10 mouse cellular contexts compared by ENCODE assay signal in genomic region chr16:27138987-27139386, GRCm38 (mm10).
DNase-seq lines count a peak whose midpoint lies in the region; ATAC-seq and TF ChIP-seq lines count a peak whose summit lies in the region.
"Had no signal": no experiment of that assay in that cellular context is flagged by ENCODE, and none has a peak within 500 bp of the region (broad histone marks: within the 10 kb centered on the region; RNA-seq: fewer than 3 reads in every experiment).

No protein-coding gene starts in this region.

- no peak overlapping the region for H3K4me2 ChIP-seq in midbrain, embryonic 11.5 days
- H3K4me2 ChIP-seq: heart, embryonic 15.5 days had no signal

- 0 out of 2 replicates have a peak, but pooled peaks have one; percentile 27 for ATAC-seq in midbrain, embryonic 11.5 days (ENCODE audit: low FRiP score)
- no peak for ATAC-seq in monocyte, adult 5-6 weeks (replicated peaks; ENCODE audit: insufficient number of reproducible peaks, low FRiP score, low TSS enrichment, poor library complexity, severe bottlenecking)

- no peaks in the 10 kb centered on the region for H3K27me3 ChIP-seq in midbrain, embryonic 11.5 days (ENCODE audit: control insufficient read depth, insufficient read depth, low read length)
- H3K27me3 ChIP-seq in midbrain, embryonic 10.5 days (ENCODE audit: low read depth, poor library complexity, severe bottlenecking) = no peaks in the 10 kb centered on the region
- H3K27me3 ChIP-seq: heart, embryonic 15.5 days had no signal

- no peaks in the 10 kb centered on the region for H3K4me1 ChIP-seq in midbrain, embryonic 11.5 days (ENCODE audit: control insufficient read depth, insufficient read depth, low read length)
- no peaks in the 10 kb centered on the region for H3K4me1 ChIP-seq in midbrain, embryonic 10.5 days
- H3K4me1 ChIP-seq: heart, embryonic 15.5 days had no signal

- DNase-seq in gastrocnemius, adult 2 months = no peak
- no peak for DNase-seq in gastrocnemius, adult 8-10 months (ENCODE audit: low spot score in 2 of 2)
- peak; percentile 87 for DNase-seq in midbrain, embryonic 11.5 days (ENCODE audit: low spot score, missing footprints)
- DNase-seq in midbrain, embryonic 10.5 days (ENCODE audit: low spot score) = no peak
- DNase-seq in embryo, embryonic 10 days (ENCODE audit: low spot score) = peak; percentile 56
- peak; percentile 22 for DNase-seq in retina, adult 2 months (ENCODE audit: low read depth, low spot score)
- DNase-seq in kidney, adult 11 months = no peak

- 40% methylated on average over 1 of the region's 1 CpGs for WGBS in midbrain, embryonic 11.5 days
- 37% methylated on average over 1 of the region's 1 CpGs for WGBS in midbrain, embryonic 10.5 days

- no peak overlapping the region for H3K9ac ChIP-seq in midbrain, embryonic 11.5 days (ENCODE audit: low read length)
- H3K9ac ChIP-seq: heart, embryonic 15.5 days; liver, embryonic 14.5 days had no signal

- intact Hi-C loops in gastrocnemius, adult 2 months (cut with DNase I) = no loop called here

- no peaks in the 10 kb centered on the region for H3K9me3 ChIP-seq in midbrain, embryonic 11.5 days (ENCODE audit: control insufficient read depth, low read length)
- no peaks in the 10 kb centered on the region for H3K9me3 ChIP-seq in midbrain, embryonic 10.5 days (replicated peaks)
- H3K9me3 ChIP-seq: heart, embryonic 15.5 days had no signal

- H3K27ac ChIP-seq in gastrocnemius, adult 2 months = no peak overlapping the region
- no peak overlapping the region for H3K27ac ChIP-seq in midbrain, embryonic 11.5 days (ENCODE audit: low read depth, low read length)
- H3K27ac ChIP-seq in midbrain, embryonic 10.5 days (replicated peaks) = no peak overlapping the region
- H3K27ac ChIP-seq: heart, embryonic 15.5 days; liver, embryonic 14.5 days had no signal

- H3K36me3 ChIP-seq in midbrain, embryonic 11.5 days (ENCODE audit: control insufficient read depth, insufficient read depth, low read length) = no peaks in the 10 kb centered on the region
- no peaks in the 10 kb centered on the region for H3K36me3 ChIP-seq in midbrain, embryonic 10.5 days
- H3K36me3 ChIP-seq: heart, embryonic 15.5 days had no signal

- no peak overlapping the region for H3K4me3 ChIP-seq in gastrocnemius, adult 2 months
- no peak overlapping the region for H3K4me3 ChIP-seq in midbrain, embryonic 11.5 days (ENCODE audit: low read depth, low read length)
- H3K4me3 ChIP-seq in midbrain, embryonic 10.5 days = no peak overlapping the region
- H3K4me3 ChIP-seq: heart, embryonic 15.5 days had no signal

- peak; percentile 33 for TF ChIP-seq CTCF in gastrocnemius, adult 2 months (IDR thresholded peaks at IDR 0.05)

Comparison
In these comparisons a context has a peak if more than half of its experiments do, and no peak if none do; other contexts are left out.
1. DNase-seq: peak in midbrain, embryonic 11.5 days (single experiment), embryo, embryonic 10 days (single experiment) and retina, adult 2 months (single experiment); none in gastrocnemius, adult 2 months (single experiment), gastrocnemius, adult 8-10 months (0 of 2), midbrain, embryonic 10.5 days (single experiment) and kidney, adult 11 months (single experiment).